Mouse (Mus musculus): ENCODE results near the gene Rps10.

Rps10 gene

GRCm38 (mm10) chr17:27636132-27637020 lies at the start of gene Rps10:
Gene Rps10 (minus strand): TSS chr17:27636669.
- no peak for DNase-seq (ENCODE audit: low read depth, low spot score)

GRCm38 (mm10) chr17:27685550-27685913 lies 49.1 kb upstream of the Rps10 start:
- no peak for DNase-seq (ENCODE audit: low read depth, low spot score)

- no peak for DNase-seq (ENCODE audit: low read depth, low spot score)
These were observed 48.5 kb upstream of the Rps10 start for GRCm38 (mm10) chr17:27684886-27685549.

DNA sequence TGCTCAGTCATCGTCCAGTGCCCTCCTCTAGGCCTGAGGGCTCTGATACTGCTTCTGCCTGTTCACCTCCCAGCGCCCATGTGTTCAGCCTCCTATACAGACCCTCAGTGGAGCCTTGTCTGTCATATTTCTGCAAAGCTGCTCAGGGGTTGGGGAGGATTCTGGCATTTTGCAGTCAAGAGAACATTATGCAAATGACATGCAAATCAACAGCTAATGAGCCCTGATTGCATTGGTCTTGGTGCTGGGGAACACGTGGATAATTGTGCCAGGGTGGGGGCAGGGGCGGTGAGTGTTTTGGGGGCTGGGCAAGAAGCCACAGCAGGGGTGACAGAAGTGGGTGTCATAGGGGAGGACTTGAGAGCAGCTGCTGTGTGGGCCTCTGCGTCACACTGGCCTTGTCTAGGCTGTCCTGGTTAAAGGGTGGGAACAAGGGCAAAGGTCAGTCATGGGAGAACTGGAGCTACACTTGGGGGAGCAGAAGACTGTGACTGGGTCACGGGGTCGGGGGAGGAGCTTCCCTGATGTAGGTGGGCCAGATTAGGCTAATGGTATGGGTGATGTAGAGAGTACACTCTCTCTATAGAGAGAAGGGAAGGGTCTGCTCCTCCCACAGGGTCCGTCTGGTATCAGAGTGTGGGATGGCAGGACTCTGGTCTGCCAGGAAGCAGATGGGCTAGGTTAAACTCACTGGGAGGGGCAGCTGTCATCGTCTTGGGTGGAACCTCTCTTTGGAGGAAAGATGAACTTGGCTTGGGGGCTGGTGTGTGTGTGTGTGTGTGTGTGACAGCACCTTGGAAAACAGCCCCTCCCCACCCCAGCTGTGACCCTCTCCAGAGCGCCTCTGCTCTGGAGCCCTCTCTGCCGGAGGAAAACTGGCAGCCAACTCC lies 42.7 kb upstream of the Rps10 start:
- DNase-seq (ENCODE audit: low read depth, low spot score), result no peak

- DNase-seq (ENCODE audit: low read depth, low spot score), result no peak
These were observed 41.3 kb upstream of the Rps10 start for GRCm38 (mm10) chr17:27677756-27678155.

- no peak for DNase-seq (ENCODE audit: low read depth, low spot score)
These were observed 39.8 kb upstream of the Rps10 start for GRCm38 (mm10) chr17:27676270-27676669.

GRCm38 (mm10) chr17:27675453-27675852 lies 39.0 kb upstream of the Rps10 start:
- DNase-seq (ENCODE audit: low read depth, low spot score), result no peak

- DNase-seq (ENCODE audit: low read depth, low spot score), result no peak
These were observed 37.5 kb upstream of the Rps10 start for GRCm38 (mm10) chr17:27673945-27674344.

DNA sequence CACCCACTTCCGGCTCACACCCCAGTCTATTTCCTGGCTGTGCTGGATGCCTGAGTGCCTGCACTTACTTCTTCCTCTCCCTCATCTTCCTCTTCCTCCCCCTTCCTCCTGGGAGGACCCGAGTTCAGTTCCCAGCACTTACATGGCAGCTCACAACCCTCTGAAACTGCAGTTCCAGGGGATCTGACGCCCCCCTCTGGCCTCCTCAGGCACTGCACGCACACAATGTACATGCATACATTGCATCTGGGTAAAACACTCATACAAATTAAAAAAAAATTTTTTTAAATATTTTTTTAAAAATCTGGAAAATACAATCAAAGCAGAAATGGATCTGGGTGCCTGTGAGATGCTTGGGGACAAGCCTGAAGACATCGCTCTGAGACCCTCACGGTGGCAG lies 35.3 kb upstream of the Rps10 start:
- DNase-seq (ENCODE audit: low read depth, low spot score), result no peak

DNA sequence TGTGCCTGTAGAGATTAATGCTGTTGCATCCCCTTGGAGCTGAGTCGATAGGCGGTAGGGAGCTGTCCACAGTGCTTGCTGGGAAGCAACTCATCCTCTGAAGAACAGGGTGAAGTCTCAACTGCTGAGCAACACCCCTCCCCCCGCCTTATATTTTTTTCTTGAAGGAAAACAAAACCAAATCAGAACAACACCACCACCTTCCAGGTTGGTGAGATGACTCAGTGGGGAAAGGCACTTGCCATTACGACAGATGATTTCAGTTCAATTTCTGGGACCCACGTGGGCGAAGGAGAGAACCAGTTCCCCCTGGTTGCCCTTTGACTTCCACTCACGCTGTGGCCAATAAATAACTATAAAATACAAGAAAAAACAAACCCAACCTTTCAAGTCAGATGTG lies 22.3 kb upstream of the Rps10 start:
- DNase-seq (ENCODE audit: low read depth, low spot score), result no peak

DNA sequence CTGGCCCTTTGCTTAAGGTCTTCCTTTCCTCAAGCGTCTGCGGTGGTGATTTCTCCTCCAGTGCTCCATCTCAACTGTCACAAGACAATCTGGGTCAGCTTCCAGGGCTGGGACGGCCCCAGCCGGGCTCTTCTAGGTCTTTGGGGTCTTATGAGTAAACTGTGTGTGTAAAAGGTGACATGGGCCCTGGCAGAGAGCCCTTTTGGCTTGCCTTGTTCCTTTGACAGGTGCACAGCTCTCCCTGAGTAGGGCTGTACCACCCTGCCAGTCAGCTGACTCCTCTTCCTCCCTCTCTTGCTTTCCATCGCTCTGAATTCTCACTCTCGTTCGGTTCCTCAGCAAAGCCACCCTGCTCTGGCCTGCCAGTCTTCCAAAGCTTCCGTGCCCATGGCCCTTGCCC lies 20.7 kb upstream of the Rps10 start:
- no peak for DNase-seq (ENCODE audit: low read depth, low spot score)

- no peak for DNase-seq (ENCODE audit: low read depth, low spot score)
These were observed 19.9 kb upstream of the Rps10 start for GRCm38 (mm10) chr17:27656414-27656813.

DNA sequence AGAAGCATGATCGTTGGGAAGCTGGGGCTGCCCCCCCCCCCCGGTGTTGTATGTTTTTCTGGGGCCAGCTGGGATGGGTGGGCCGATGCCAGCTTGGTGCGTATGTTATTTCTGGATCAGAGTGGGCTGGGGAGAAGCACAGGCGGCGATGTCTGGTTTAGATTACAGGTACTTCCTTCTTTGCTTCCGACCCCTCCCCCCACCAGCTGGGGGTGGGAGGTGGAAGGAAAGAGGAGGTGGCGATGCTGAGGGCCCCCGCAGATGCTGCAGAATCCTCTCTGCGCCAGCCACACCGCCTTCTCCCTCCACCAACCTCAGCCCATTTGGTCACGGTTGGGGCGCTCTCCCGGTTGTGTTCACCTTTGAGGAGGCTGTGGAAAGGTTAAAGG lies 19.5 kb upstream of the Rps10 start:
- DNase-seq (ENCODE audit: low read depth, low spot score), result no peak

DNA sequence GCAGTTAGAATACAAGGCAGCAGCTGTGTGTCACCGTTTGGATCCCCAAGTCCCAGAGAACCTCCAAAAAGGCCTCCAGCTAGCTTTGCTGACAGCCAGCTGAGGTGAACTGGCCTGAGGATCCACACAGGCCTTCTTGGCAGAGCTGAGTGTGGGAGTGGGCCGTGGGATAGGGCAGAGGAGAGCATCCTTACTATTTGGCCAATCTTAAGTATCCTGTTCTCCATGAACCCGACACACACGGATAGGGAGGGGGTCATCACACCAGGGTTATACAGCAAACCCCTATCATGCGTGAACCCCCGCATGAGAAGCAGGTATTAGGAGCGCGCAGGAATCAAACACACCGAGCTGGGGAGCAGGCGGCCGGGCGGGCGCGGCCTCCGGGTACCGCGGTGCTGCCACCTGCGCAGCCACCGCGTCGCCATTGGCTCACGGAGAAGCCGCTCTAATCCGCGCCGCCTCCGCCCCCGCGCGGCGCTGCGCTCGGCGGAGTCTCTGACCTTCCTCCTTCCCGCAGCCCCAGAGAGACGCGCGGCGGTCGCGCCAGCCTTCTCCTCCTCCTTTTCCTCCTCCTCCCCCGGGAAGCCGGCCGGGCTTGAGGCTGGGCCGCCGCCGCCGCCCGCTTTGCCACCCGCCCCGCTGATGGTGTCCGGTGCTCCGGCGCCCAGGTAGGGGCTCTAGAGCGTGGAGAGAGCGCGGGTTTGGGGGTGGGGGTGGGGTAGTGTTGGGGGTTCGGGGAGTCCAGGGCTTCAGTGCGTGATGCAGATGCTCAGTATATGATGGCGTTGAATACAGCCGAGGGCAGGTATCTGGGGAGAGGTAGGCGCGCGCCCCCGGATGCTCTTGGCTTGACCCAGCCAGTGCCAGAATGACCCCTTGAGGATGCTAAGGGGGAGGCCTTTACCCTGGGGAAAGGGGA lies 18.9 kb upstream of the Rps10 start, which contains the start of gene Pacsin1:
Gene Pacsin1, plus strand, starts transcription at position 421 of the 922 bp plus-strand sequence.
- DNase-seq (ENCODE audit: low read depth, low spot score), result peak; percentile 68

DNA sequence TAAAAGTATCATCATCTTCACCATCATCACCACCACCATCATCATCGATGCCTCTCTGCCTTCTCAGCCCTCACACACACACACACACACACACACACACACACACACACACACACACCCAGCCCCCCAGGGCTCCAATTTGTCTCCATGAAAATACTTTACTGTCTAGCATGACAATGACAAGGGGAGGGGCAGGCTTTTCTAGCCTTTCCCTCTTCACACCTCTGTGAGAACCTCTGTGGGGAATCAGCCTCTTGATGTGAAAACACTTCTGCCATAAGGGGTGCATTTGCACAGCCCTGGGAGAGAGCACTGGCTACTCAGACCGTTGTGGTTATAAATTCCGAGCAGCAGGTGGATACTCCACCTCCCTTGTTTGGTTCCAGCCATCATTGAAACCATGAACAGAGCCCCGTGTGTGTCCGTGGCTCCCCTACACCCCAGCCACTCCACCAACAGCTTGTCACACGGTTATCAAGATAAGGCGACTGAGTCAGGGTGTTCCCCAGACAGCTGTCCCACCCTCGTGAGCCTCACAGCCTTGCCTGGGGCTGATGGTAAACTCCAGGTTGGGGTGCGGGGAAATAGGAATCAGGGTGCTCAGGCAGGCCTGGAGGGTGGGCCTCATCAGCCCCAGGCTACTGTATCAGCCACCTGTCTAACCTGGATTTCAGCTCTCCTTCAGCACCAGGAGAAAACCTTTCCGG lies 16.9 kb upstream of the Rps10 start:
- DNase-seq (ENCODE audit: low read depth, low spot score), result no peak

DNA sequence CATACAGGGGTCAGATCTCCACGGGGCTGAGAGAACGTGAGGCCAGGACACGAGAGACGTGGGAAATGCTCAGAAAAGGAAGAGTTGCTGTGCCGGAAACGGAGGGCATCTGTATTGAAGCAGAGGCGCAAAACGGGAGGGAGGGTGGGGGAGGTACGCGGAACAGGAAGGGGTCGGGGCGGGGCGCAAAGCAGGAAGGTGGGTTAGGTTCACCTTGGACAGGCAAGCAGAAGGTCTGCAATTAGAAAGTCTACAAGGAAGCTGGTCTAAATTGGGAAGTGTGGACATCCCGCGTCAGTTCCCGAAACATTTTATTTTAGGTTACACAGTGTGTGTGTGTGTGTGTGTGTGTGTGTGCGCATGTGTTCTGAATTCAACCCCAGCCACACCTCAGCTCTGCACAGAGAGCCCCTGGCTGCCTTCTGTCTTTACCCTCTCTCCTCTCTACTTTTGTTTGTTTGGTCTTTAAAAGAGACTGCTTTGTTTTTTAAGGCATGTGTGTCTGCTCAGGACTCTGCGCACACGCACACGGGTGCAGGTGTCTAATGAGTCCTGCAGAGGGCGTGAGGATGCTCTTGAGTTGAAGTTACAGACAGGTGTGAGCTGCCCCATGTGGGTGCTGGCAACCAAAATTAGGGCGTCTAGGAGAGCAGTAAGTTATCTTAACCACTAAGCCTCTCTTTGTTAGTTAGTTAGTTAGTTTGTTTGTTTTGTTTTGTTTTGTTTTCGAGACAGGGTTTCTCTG lies 15.7 kb upstream of the Rps10 start:
- DNase-seq (ENCODE audit: low read depth, low spot score), result no peak

- DNase-seq (ENCODE audit: low read depth, low spot score), result no peak
These were observed 14.1 kb upstream of the Rps10 start for GRCm38 (mm10) chr17:27650586-27650985.

DNA sequence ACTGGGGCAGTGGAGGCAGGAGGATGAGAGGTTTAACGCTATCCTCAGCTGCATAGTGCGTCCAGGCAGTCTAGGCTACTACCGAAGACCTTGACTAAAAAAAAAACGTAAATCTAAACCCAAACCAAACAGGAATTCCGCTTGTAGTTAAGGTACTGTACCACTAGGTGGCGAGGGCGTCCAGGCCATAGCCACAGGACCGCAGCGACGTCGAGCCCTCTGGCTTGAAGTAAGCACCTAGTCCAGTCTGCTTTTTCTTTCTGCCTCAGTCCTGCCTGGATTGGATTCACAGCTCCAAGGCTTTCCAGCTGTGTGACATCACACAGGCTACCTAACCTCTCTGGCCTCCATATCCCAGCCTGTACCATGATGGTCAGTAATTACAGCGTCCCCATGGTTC lies 13.7 kb upstream of the Rps10 start:
- DNase-seq (ENCODE audit: low read depth, low spot score), result no peak

- DNase-seq (ENCODE audit: low read depth, low spot score), result no peak
These were observed 9.3 kb upstream of the Rps10 start for GRCm38 (mm10) chr17:27645807-27646206.

GRCm38 (mm10) chr17:27644572-27644971 lies 8.1 kb upstream of the Rps10 start:
- no peak for DNase-seq (ENCODE audit: low read depth, low spot score)

All from retina, adult 2 months (tissue).